Comparison of ENCODE assay signal across 10 mouse cellular contexts in the genomic region with DNA sequence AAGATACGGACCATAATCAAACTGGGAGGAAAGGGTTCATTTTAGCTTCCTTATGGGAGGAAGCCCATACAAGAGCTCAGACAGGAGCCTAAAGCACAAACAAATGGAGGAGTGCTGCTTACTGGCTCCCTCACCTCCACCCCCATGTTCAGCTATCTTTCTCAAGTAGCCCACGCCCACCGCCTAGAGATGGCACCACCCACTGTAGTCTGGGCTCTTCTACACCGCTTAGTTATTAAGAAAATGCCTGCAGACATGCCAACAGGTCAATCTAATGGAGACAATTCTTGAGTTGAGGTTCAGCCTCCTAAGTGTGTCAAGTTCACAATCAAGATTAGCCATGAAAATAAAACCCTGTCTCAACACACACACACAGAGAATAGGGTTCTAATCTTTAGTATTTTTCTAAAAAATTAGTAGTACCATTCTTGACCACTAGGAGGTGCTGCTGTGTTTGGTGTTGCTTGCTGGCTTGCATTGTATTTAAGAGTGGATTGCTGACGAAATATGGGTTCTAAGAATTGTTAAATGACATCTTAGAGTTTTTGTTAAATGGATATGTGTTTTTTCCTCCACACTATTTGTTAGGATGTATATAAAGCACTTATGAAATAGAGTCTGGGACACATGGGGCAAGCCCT. TPM values are rescaled to one million over a fixed set of nuclear protein-coding genes. Genes with fewer than 3 reads are reported as not detected.
DNase-seq lines count a peak whose midpoint lies in the region; ATAC-seq and TF ChIP-seq lines count a peak whose summit lies in the region.
"Had no signal": no experiment of that assay in that cellular context is flagged by ENCODE, and none has a peak within 500 bp of the region (broad histone marks: within the 10 kb centered on the region; RNA-seq: fewer than 3 reads in every experiment).

No protein-coding gene starts in this region.

- H3K9ac ChIP-seq in intestine, postnatal 0 days (ENCODE audit: low read depth, low read length): no peak overlapping the region
- no peak overlapping the region for H3K9ac ChIP-seq in intestine, embryonic 16.5 days (ENCODE audit: low read depth, low read length)
- H3K9ac ChIP-seq in CH12.LX (ENCODE audit: insufficient read depth, low read depth): no peak overlapping the region
- no peak overlapping the region for H3K9ac ChIP-seq in liver, embryonic 14.5 days (replicated peaks)
- H3K9ac ChIP-seq: embryonic facial prominence, embryonic 13.5 days; limb, embryonic 13.5 days had no signal

- peaks cover 23% of the 10 kb centered on the region for H3K36me3 ChIP-seq in intestine, postnatal 0 days (ENCODE audit: control insufficient read depth, insufficient read depth)
- H3K36me3 ChIP-seq in intestine, embryonic 16.5 days (ENCODE audit: control insufficient read depth, insufficient read depth, low read length): peaks cover 8% of the 10 kb centered on the region; the same call in 1 of the 2 replicates
- H3K36me3 ChIP-seq in CH12.LX (replicated peaks in 1 of 2; ENCODE audit: control insufficient read depth in 1 of 2, insufficient read depth in 1 of 2, low read length in 1 of 2): peaks cover 34 to 82% of the 10 kb centered on the region in 2 experiments
- no peaks in the 10 kb centered on the region for H3K36me3 ChIP-seq in liver, embryonic 14.5 days (replicated peaks; ENCODE audit: control insufficient read depth, insufficient read depth, low read depth)

- peak; percentile 48 for DNase-seq in CH12.LX (ENCODE audit: extremely low read depth)
- peak; percentile 22 for DNase-seq in c-Kit-negative CD71-positive TER-119-positive erythroid progenitor cells, embryonic 14.5 days (ENCODE audit: low read depth, low spot score)
- DNase-seq in liver, embryonic 14.5 days (ENCODE audit: low read depth in 3 of 3, low spot score in 3 of 3): peak in 1 of 3 experiments; percentile 31
- DNase-seq in frontal cortex, postnatal 14 days (ENCODE audit: low spot score in 2 of 2): no peak
- DNase-seq in natural killer cell, adult 2 months (ENCODE audit: low spot score in 2 of 2): no peak
- DNase-seq in cerebellum, adult 11 months: no peak

- in situ Hi-C loops in CH12.LX (cut with MboI; ENCODE audit: low pct_ligation_motif_present, low pct_unique_long_range_greater_than_20kb, low sequenced_read_pairs): loop anchor here (10.0 kb wide), 1 partner anchor 271 kb away; a partner anchor contains a TSS

- TF ChIP-seq RAD21 in CH12.LX (IDR thresholded peaks at IDR 0.05; ENCODE audit: low read depth, low read length): peak; percentile 84

- WGBS in intestine, postnatal 0 days: 72% methylated on average over 5 of the region's 5 CpGs
- 78% methylated on average over 5 of the region's 5 CpGs for WGBS in intestine, embryonic 16.5 days
- WGBS in liver, embryonic 14.5 days (ENCODE audit: insufficient replicate concordance): 52% methylated on average over 5 of the region's 5 CpGs

- no peak overlapping the region for H3K4me3 ChIP-seq in intestine, postnatal 0 days (ENCODE audit: low read depth, low read length)
- H3K4me3 ChIP-seq in intestine, embryonic 16.5 days (ENCODE audit: low read length): no peak overlapping the region
- no peak overlapping the region for H3K4me3 ChIP-seq in CH12.LX (replicated peaks in 1 of 3; ENCODE audit: low read depth in 2 of 3, low read length in 2 of 3, poor library complexity in 1 of 3)
- no peak overlapping the region for H3K4me3 ChIP-seq in liver, embryonic 14.5 days (ENCODE audit: insufficient read depth in 1 of 2, low read depth in 2 of 2, low read length in 2 of 2)
- H3K4me3 ChIP-seq: embryonic facial prominence, embryonic 13.5 days; limb, embryonic 13.5 days had no signal

- H3K27ac ChIP-seq in intestine, postnatal 0 days (ENCODE audit: low read depth, low read length): no peak overlapping the region
- H3K27ac ChIP-seq in intestine, embryonic 16.5 days (ENCODE audit: low read length): no peak overlapping the region
- H3K27ac ChIP-seq in CH12.LX (ENCODE audit: insufficient read depth, low read depth): no peak overlapping the region
- H3K27ac ChIP-seq in liver, embryonic 14.5 days: no peak overlapping the region
- H3K27ac ChIP-seq: embryonic facial prominence, embryonic 13.5 days; limb, embryonic 13.5 days had no signal

- H3K79me2 ChIP-seq in CH12.LX (replicated peaks; ENCODE audit: control insufficient read depth, extremely low read depth, insufficient read depth, poor library complexity, severe bottlenecking): no peaks in the 10 kb centered on the region

- no peaks in the 10 kb centered on the region for H3K27me3 ChIP-seq in intestine, postnatal 0 days (replicated peaks; ENCODE audit: control insufficient read depth, insufficient read depth, low read length)
- no peaks in the 10 kb centered on the region for H3K27me3 ChIP-seq in intestine, embryonic 16.5 days (replicated peaks; ENCODE audit: control insufficient read depth, insufficient read depth, low read length)
- no peaks in the 10 kb centered on the region for H3K27me3 ChIP-seq in CH12.LX (replicated peaks)
- no peaks in the 10 kb centered on the region for H3K27me3 ChIP-seq in liver, embryonic 14.5 days (ENCODE audit: control insufficient read depth, insufficient read depth, low read length)
- H3K27me3 ChIP-seq: embryonic facial prominence, embryonic 13.5 days; limb, embryonic 13.5 days had no signal

- H3K4me1 ChIP-seq in intestine, postnatal 0 days (replicated peaks; ENCODE audit: control insufficient read depth, insufficient read depth, low read length): no peaks in the 10 kb centered on the region
- H3K4me1 ChIP-seq in intestine, embryonic 16.5 days (ENCODE audit: control insufficient read depth, insufficient read depth, low read length): no peaks in the 10 kb centered on the region
- H3K4me1 ChIP-seq in CH12.LX (ENCODE audit: control insufficient read depth in 1 of 2, insufficient read depth in 2 of 2): peaks cover 6 to 37% of the 10 kb centered on the region in 2 experiments; a peak in 3 of 4 replicates
- H3K4me1 ChIP-seq in liver, embryonic 14.5 days (replicated peaks; ENCODE audit: control insufficient read depth in 2 of 2, insufficient read depth in 2 of 2, low read length in 1 of 2): peaks cover 0 to 2% of the 10 kb centered on the region in 2 experiments; a peak in 1 of 4 replicates

- no peak for ATAC-seq in intestine, postnatal 0 days
- ATAC-seq in intestine, embryonic 16.5 days: no peak
- no peak for ATAC-seq in liver, embryonic 14.5 days (ENCODE audit: insufficient read depth)

- TF ChIP-seq CTCF in intestine, postnatal 0 days (IDR thresholded peaks at IDR 0.05; ENCODE audit: low read depth): peak; percentile 88
- TF ChIP-seq CTCF in CH12.LX (conservative IDR thresholded peaks at IDR 0.05 in 1 of 2, IDR thresholded peaks at IDR 0.05 in 1 of 2; ENCODE audit: low read depth in 2 of 2, low read length in 2 of 2): peak; percentile 71 to 78
- peak; percentile 72 for TF ChIP-seq CTCF in liver, embryonic 14.5 days (IDR thresholded peaks at IDR 0.05; ENCODE audit: low read depth)

- TF ChIP-seq EP300 in CH12.LX (IDR thresholded peaks at IDR 0.05; ENCODE audit: low read length): no peak
- TF ChIP-seq EP300 in liver, embryonic 14.5 days (IDR thresholded peaks at IDR 0.05; ENCODE audit: low read depth): no peak

- TF ChIP-seq POLR2A in CH12.LX (IDR thresholded peaks at IDR 0.05; ENCODE audit: low read depth, low read length): no peak

- dilution Hi-C loops in CH12.LX (cut with MboI; ENCODE audit: extremely low pct_ligation_motif_present, extremely low pct_unique_long_range_greater_than_20kb, low sequenced_read_pairs): no loop called here

- no peaks in the 10 kb centered on the region for H3K9me3 ChIP-seq in intestine, postnatal 0 days (ENCODE audit: control insufficient read depth)
- no peaks in the 10 kb centered on the region for H3K9me3 ChIP-seq in intestine, embryonic 16.5 days (ENCODE audit: control insufficient read depth, low read length)
- H3K9me3 ChIP-seq in CH12.LX (replicated peaks; ENCODE audit: low read length): no peaks in the 10 kb centered on the region
- H3K9me3 ChIP-seq in liver, embryonic 14.5 days (ENCODE audit: control insufficient read depth, low read length): no peaks in the 10 kb centered on the region
- H3K9me3 ChIP-seq: embryonic facial prominence, embryonic 13.5 days; limb, embryonic 13.5 days had no signal

- no peak overlapping the region for H3K4me2 ChIP-seq in intestine, postnatal 0 days (replicated peaks; ENCODE audit: low read depth)
- no peak overlapping the region for H3K4me2 ChIP-seq in intestine, embryonic 16.5 days (ENCODE audit: low read depth, low read length)
- H3K4me2 ChIP-seq in CH12.LX (ENCODE audit: insufficient read depth, low read depth, poor library complexity, severe bottlenecking): no peak overlapping the region
- H3K4me2 ChIP-seq in liver, embryonic 14.5 days (ENCODE audit: low read depth): no peak overlapping the region
- H3K4me2 ChIP-seq: embryonic facial prominence, embryonic 13.5 days; limb, embryonic 13.5 days had no signal

TF ChIP-seq in CH12.LX, 34 proteins besides CTCF, POLR2A, EP300 and RAD21 (continues in another document):
- peak; percentile 53 for TF ChIP-seq SMC3 (IDR thresholded peaks at IDR 0.05; ENCODE audit: low read depth, low read length)

RNA-seq across cellular contexts. Expression of a gene that starts 6.3 kb away (rescaled TPM):
- polyA plus RNA-seq in intestine, postnatal 0 days (2015; fragmentation: Nextera tagmentation; extraction: Ambion mirVana): 14.0 and 14.3 TPM in 2 replicates
- 31.7 and 34.0 TPM in 2 replicates for polyA plus RNA-seq in intestine, embryonic 16.5 days (2015; fragmentation: Nextera tagmentation; extraction: Ambion mirVana)
- total RNA-seq in CH12.LX (2012; rRNA removed) (53.4 and 58.6 TPM in 2 replicates), CH12.LX (2014; rRNA removed) (83.5 and 93.1 TPM in 2 replicates)
- 60.3 and 62.6 TPM in 2 replicates for polyA plus RNA-seq in CH12.LX (2012; ENCODE audit: insufficient read length, low read depth)
- 4.7 and 8.9 TPM in 2 replicates for polyA plus RNA-seq in liver, embryonic 14.5 days (2012; rRNA removed)
- polyA plus RNA-seq in liver, embryonic 14.5 days (2014; fragmentation: Nextera tagmentation; extraction: Ambion mirVana): 17.6 and 18.1 TPM in 2 replicates

RNA-seq across cellular contexts. Expression of a gene that starts 29.4 kb away (rescaled TPM):
- polyA plus RNA-seq in intestine, postnatal 0 days (2015; fragmentation: Nextera tagmentation; extraction: Ambion mirVana): 1.3 TPM in 2 replicates
- 2.1 and 2.3 TPM in 2 replicates for polyA plus RNA-seq in intestine, embryonic 16.5 days (2015; fragmentation: Nextera tagmentation; extraction: Ambion mirVana)
- total RNA-seq in CH12.LX (2012; rRNA removed) (0.04 and 0.17 TPM in 2 replicates), CH12.LX (2014; rRNA removed) (0.26 TPM in 1 of 2 replicates, not detected in the other)
- polyA plus RNA-seq in CH12.LX (2012; ENCODE audit: insufficient read length, low read depth): not detected in 2 replicates
- polyA plus RNA-seq in liver, embryonic 14.5 days (2012; rRNA removed): 0.39 and 0.50 TPM in 2 replicates
- polyA plus RNA-seq in liver, embryonic 14.5 days (2014; fragmentation: Nextera tagmentation; extraction: Ambion mirVana): 0.67 and 0.81 TPM in 2 replicates

RNA-seq across cellular contexts. Expression of a gene that starts 29.4 kb away (rescaled TPM):
- polyA plus RNA-seq in intestine, postnatal 0 days (2015; fragmentation: Nextera tagmentation; extraction: Ambion mirVana): 67.9 and 88.6 TPM in 2 replicates
- polyA plus RNA-seq in intestine, embryonic 16.5 days (2015; fragmentation: Nextera tagmentation; extraction: Ambion mirVana): 82.7 and 96.5 TPM in 2 replicates
- total RNA-seq in CH12.LX (2012; rRNA removed) (17.6 and 17.8 TPM in 2 replicates), CH12.LX (2014; rRNA removed) (21.3 and 21.4 TPM in 2 replicates)
- polyA plus RNA-seq in CH12.LX (2012; ENCODE audit: insufficient read length, low read depth): 24.8 and 26.5 TPM in 2 replicates
- polyA plus RNA-seq in liver, embryonic 14.5 days (2012; rRNA removed): 17.7 and 23.1 TPM in 2 replicates
- 40.2 and 48.1 TPM in 2 replicates for polyA plus RNA-seq in liver, embryonic 14.5 days (2014; fragmentation: Nextera tagmentation; extraction: Ambion mirVana)

Comparison
In these comparisons a context has a peak if more than half of its experiments do, and no peak if none do; other contexts are left out.
1. DNase-seq: peak in CH12.LX (single experiment) and c-Kit-negative CD71-positive TER-119-positive erythroid progenitor cells, embryonic 14.5 days (single experiment); none in frontal cortex, postnatal 14 days (0 of 2), natural killer cell, adult 2 months (0 of 2) and cerebellum, adult 11 months (single experiment).
2. Peak in every context shown above with its lines, with median percentiles within 50 percentile points of each other: CTCF ChIP-seq.